Comparison of ENCODE assay signal across 8 mouse cellular contexts in genomic region chr16:93815856-93816736, GRCm38 (mm10). TPM values are rescaled to one million over a fixed set of nuclear protein-coding genes. Genes with fewer than 3 reads are reported as not detected.
A peak's percentile ranks its signal among the peaks of the same experiment; 100 is the strongest.
DNase-seq lines count a peak whose midpoint lies in the region; ATAC-seq and TF ChIP-seq lines count a peak whose summit lies in the region.

No protein-coding gene starts in this region.

- peak; percentile 58 for ATAC-seq in G1E (ENCODE audit: extremely low read depth, insufficient number of reproducible peaks, low FRiP score, poor library complexity, severe bottlenecking)
- ATAC-seq in embryonic facial prominence, embryonic 14.5 days (ENCODE audit: low read depth): peak; percentile 60
- ATAC-seq in heart, embryonic 15.5 days (replicated peaks; ENCODE audit: insufficient number of reproducible peaks, insufficient read depth, low FRiP score, low read depth): peak; percentile 59; the same call in 1 of the 2 replicates
- ATAC-seq in stomach, embryonic 16.5 days (ENCODE audit: insufficient read depth, low FRiP score): peak; percentile 79; the same call in 1 of the 2 replicates

- peak overlapping the region; percentile 74 for H3K27ac ChIP-seq in embryonic facial prominence, embryonic 14.5 days (replicated peaks; ENCODE audit: low read depth, low read length)
- H3K27ac ChIP-seq in heart, embryonic 15.5 days: peak overlapping the region; percentile 80
- peak overlapping the region; percentile 91 for H3K27ac ChIP-seq in stomach, embryonic 16.5 days (ENCODE audit: low read length)

- no peaks in the 10 kb centered on the region for H3K27me3 ChIP-seq in G1E (ENCODE audit: insufficient read depth, low read length)
- H3K27me3 ChIP-seq in embryonic facial prominence, embryonic 14.5 days (replicated peaks; ENCODE audit: control insufficient read depth, insufficient read depth, low read length): no peaks in the 10 kb centered on the region
- no peaks in the 10 kb centered on the region for H3K27me3 ChIP-seq in heart, embryonic 15.5 days
- H3K27me3 ChIP-seq in stomach, embryonic 16.5 days (ENCODE audit: control insufficient read depth, insufficient read depth, low read length): no peaks in the 10 kb centered on the region

- no peak overlapping the region for H3K9ac ChIP-seq in embryonic facial prominence, embryonic 14.5 days (ENCODE audit: low read depth, low read length)
- H3K9ac ChIP-seq in heart, embryonic 15.5 days: no peak overlapping the region
- H3K9ac ChIP-seq in stomach, embryonic 16.5 days (ENCODE audit: low read length): peak overlapping the region; percentile 37; the same call in 1 of the 2 replicates

- peak overlapping the region; percentile 54; the same call in 1 of the 2 replicates for H3K4me3 ChIP-seq in G1E (ENCODE audit: low read depth, low read length)
- no peak overlapping the region for H3K4me3 ChIP-seq in embryonic facial prominence, embryonic 14.5 days (ENCODE audit: low read depth, low read length)
- peak overlapping the region; percentile 8; the same call in 1 of the 2 replicates for H3K4me3 ChIP-seq in heart, embryonic 15.5 days
- H3K4me3 ChIP-seq in stomach, embryonic 16.5 days (replicated peaks; ENCODE audit: low read length): no peak overlapping the region

- WGBS in embryonic facial prominence, embryonic 14.5 days: 54% methylated on average over 20 of the region's 20 CpGs
- 43% methylated on average over 20 of the region's 20 CpGs for WGBS in heart, embryonic 15.5 days
- WGBS in stomach, embryonic 16.5 days: 49% methylated on average over 20 of the region's 20 CpGs

- H3K9me3 ChIP-seq in G1E (replicated peaks): peaks cover 15% of the 10 kb centered on the region
- H3K9me3 ChIP-seq in embryonic facial prominence, embryonic 14.5 days (ENCODE audit: control insufficient read depth, low read length): no peaks in the 10 kb centered on the region
- H3K9me3 ChIP-seq in heart, embryonic 15.5 days (replicated peaks): 0 out of 2 replicates have a peak, but pooled peaks cover 10% of the 10 kb centered on the region
- H3K9me3 ChIP-seq in stomach, embryonic 16.5 days (replicated peaks; ENCODE audit: control insufficient read depth, low read length): peaks cover 2% of the 10 kb centered on the region; the same call in 1 of the 2 replicates

- no peak for TF ChIP-seq CTCF in G1E (IDR thresholded peaks at IDR 0.05; ENCODE audit: low read depth, low read length)

- H3K36me3 ChIP-seq in G1E (replicated peaks): no peaks in the 10 kb centered on the region
- H3K36me3 ChIP-seq in embryonic facial prominence, embryonic 14.5 days (ENCODE audit: control insufficient read depth, insufficient read depth, low read length): no peaks in the 10 kb centered on the region; the same call in 1 of the 2 replicates
- H3K36me3 ChIP-seq in heart, embryonic 15.5 days: peaks cover 10% of the 10 kb centered on the region; the same call in 1 of the 2 replicates
- H3K36me3 ChIP-seq in stomach, embryonic 16.5 days (ENCODE audit: control insufficient read depth, insufficient read depth, low read length): peaks cover 5% of the 10 kb centered on the region; the same call in 1 of the 2 replicates

- H3K4me2 ChIP-seq in embryonic facial prominence, embryonic 14.5 days (ENCODE audit: low read depth, low read length): 0 out of 2 replicates have a peak overlapping the region, but pooled peaks have one; percentile 11
- H3K4me2 ChIP-seq in heart, embryonic 15.5 days: peak overlapping the region; percentile 47
- H3K4me2 ChIP-seq in stomach, embryonic 16.5 days (ENCODE audit: low read depth, low read length): peak overlapping the region; percentile 27; the same call in 1 of the 2 replicates

- H3K4me1 ChIP-seq in G1E (ENCODE audit: insufficient read depth, low read depth, low read length): peaks cover 48% of the 10 kb centered on the region
- 0 out of 2 replicates have a peak, but pooled peaks cover 6% of the 10 kb centered on the region for H3K4me1 ChIP-seq in embryonic facial prominence, embryonic 14.5 days (ENCODE audit: control insufficient read depth, insufficient read depth, low read length)
- peaks cover 13% of the 10 kb centered on the region for H3K4me1 ChIP-seq in heart, embryonic 15.5 days (replicated peaks)
- H3K4me1 ChIP-seq in stomach, embryonic 16.5 days (ENCODE audit: control insufficient read depth, insufficient read depth, low read length): peaks cover 11% of the 10 kb centered on the region; the same call in 1 of the 2 replicates

- DNase-seq in embryo, embryonic 11 days: peak; percentile 42
- DNase-seq in embryo, embryonic 10 days (ENCODE audit: low spot score): no peak
- DNase-seq in G1E (ENCODE audit: low spot score): peak; percentile 55
- DNase-seq in embryonic facial prominence, embryonic 14.5 days (ENCODE audit: low spot score): peak; percentile 74
- peak; percentile 90 to 93 for DNase-seq in kidney, postnatal 25 days
- peak; percentile 92 for DNase-seq in lung, postnatal 36 days

RNA-seq across cellular contexts. Expression of gene Morc3, which starts 15.8 kb away (rescaled TPM):
- total RNA-seq in G1E (2014; fragmentation: Nextera tagmentation): 88.5 and 109 TPM in 2 replicates
- 73.5 and 76.3 TPM in 2 replicates for total RNA-seq in G1E (2017)
- polyA plus RNA-seq in G1E (2012): 13.9 and 17.1 TPM in 2 replicates
- polyA plus RNA-seq in embryonic facial prominence, embryonic 14.5 days (2014; fragmentation: Nextera tagmentation; extraction: Ambion mirVana): 31.1 and 32.1 TPM in 2 replicates
- polyA plus RNA-seq in heart, embryonic 15.5 days (2015; fragmentation: Nextera tagmentation; extraction: Ambion mirVana): 22.2 and 22.3 TPM in 2 replicates
- 31.0 and 34.8 TPM in 2 replicates for polyA plus RNA-seq in stomach, embryonic 16.5 days (2015; fragmentation: Nextera tagmentation; extraction: Ambion mirVana)

Comparison
In these comparisons a context has a peak if more than half of its experiments do, and no peak if none do; other contexts are left out.
1. H3K4me3 ChIP-seq: peak in G1E (single experiment) and heart, embryonic 15.5 days (single experiment); none in embryonic facial prominence, embryonic 14.5 days (single experiment) and stomach, embryonic 16.5 days (single experiment).
2. Peak in every context shown above with its lines, with median percentiles within 50 percentile points of each other: ATAC-seq, H3K27ac ChIP-seq and H3K4me2 ChIP-seq.